Mouse (Mus musculus) stomach, postnatal 0 days (tissue): ENCODE measurements around the gene Mill2.

Experiments used
- CTCF ChIP-seq: IDR thresholded peaks from 2 replicates; pipeline ENCODE4 v1.5.1; 2016; ENCODE audit warnings: antibody characterized with exemption, low read depth, mild to moderate bottlenecking, moderate library complexity
- EP300 ChIP-seq: optimal IDR thresholded peaks from 2 replicates; pipeline ENCODE3; 2016; ENCODE audit warnings: antibody characterized with exemption

DNA sequence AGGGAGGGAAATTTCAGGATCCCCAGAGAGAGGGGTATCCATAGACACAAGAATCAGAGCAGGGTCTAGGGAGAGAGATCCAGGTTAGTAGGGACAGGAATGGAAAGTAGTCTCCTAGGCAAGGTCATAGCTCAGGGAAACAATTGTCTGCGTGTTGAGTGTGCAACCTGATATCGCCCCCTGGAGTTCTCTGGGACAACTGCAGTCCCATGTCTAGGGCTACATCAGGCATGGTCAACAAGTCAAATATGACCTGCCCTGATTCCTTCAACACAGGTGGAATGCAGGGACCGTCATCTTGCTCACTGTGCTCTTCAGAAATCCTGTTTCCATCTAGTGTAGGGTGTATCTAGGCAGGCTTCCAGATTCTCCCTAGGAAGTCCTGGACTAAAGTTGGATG is 40.6 kb upstream of the Mill2 start:
- peak; percentile 55 for TF ChIP-seq CTCF
- TF ChIP-seq EP300 = no peak
